Mouse (Mus musculus) liver, adult 2 months (tissue): ENCODE measurements around the gene Adh1. TPM values are rescaled to one million over a fixed set of nuclear protein-coding genes. Genes with fewer than 3 reads are reported as not detected.

Source experiments
- DNase-seq: peaks from one replicate; pipeline ENCODE4 v3.0.0-alpha.2; 2011; ENCODE audit warnings: low read depth, low spot score; ENCODE audit errors: extremely low read depth
- H3K27ac ChIP-seq: fragments of 200-500 bp; replicated peaks from 2 replicates; pipeline ENCODE4 v1.5.1; 2012; ENCODE audit warnings: low read depth, mild to moderate bottlenecking, control low read depth, inconsistent platforms, low read length; ENCODE audit not compliant: insufficient read depth
- H3K27me3 ChIP-seq: fragments of 200-500 bp; 2 replicates; pipeline ENCODE4 v1.6.1; 2012; ENCODE audit warnings: mild to moderate bottlenecking, moderate library complexity, low read length, inconsistent platforms; ENCODE audit not compliant: control insufficient read depth, insufficient read depth
- H3K36me3 ChIP-seq: fragments of 200-500 bp; 2 replicates; pipeline ENCODE4 v1.6.1; 2012; ENCODE audit warnings: low read length, inconsistent platforms; ENCODE audit not compliant: control insufficient read depth, insufficient read depth
- H3K4me1 ChIP-seq: fragments of 200-500 bp; 2 replicates; pipeline ENCODE4 v1.6.1; 2011; ENCODE audit warnings: low read length; ENCODE audit not compliant: control insufficient read depth, insufficient read depth
- H3K4me3 ChIP-seq: fragments of 200-500 bp; 2 replicates; pipeline ENCODE4 v1.5.1; 2011; ENCODE audit warnings: low read depth, mild to moderate bottlenecking, control low read depth, low read length, moderate library complexity; ENCODE audit not compliant: insufficient read depth
- H3K79me2 ChIP-seq: fragments of 200-500 bp; 2 replicates; pipeline ENCODE4 v1.6.1; 2012; ENCODE audit warnings: inconsistent platforms, mild to moderate bottlenecking, low read length, moderate library complexity; ENCODE audit not compliant: control insufficient read depth, insufficient read depth
- H3K9ac ChIP-seq: fragments of 200-500 bp; 2 replicates; pipeline ENCODE4 v1.6.1; 2012; ENCODE audit warnings: low read depth, mild to moderate bottlenecking, control low read depth, inconsistent platforms, low read length
- CTCF ChIP-seq: fragments of 200-500 bp; IDR thresholded peaks from 2 replicates; pipeline ENCODE4 v1.5.1; 2011; ENCODE audit warnings: low read depth, low read length, control low read depth
- POLR2A ChIP-seq: fragments of 200-500 bp; IDR thresholded peaks from 2 replicates; pipeline ENCODE4 v1.6.1; 2011; ENCODE audit warnings: low read length, control low read depth; ENCODE audit not compliant: insufficient read depth; ENCODE audit errors: extremely low read depth
- whole genome bisulfite sequencing: fragments of 180-500 bp; shearing (Covaris S2); methylation state at CpG from one replicate; pipeline ENCODE4 v1.1.7; 2018; 5-methylcytosine and 5-hydroxymethylcytosine counted together
- polyA plus RNA-seq: library from polyadenylated mRNA; depleted of rRNA; stranded (reverse); fragments of >200 nt; gene quantifications from 2 replicates; pipeline ENCODE4 v1.2.3, GENCODE M21; 2012
- total RNA-seq: library from RNA; depleted of rRNA; stranded (reverse); fragments of >200 nt; gene quantifications from 2 replicates; pipeline ENCODE4 v1.2.3, GENCODE M21; 2014

The Adh1 gene
- total and polyA plus RNA-seq, 2 experiments, result 3,191 to 3,373 TPM

GRCm38 (mm10) chr3:138221116-138221515 lies 39.7 kb upstream of the Adh1 start:
- no peak overlapping the region for H3K9ac ChIP-seq
- H3K4me1 ChIP-seq, result peaks cover 25% of the 10 kb centered on the region

GRCm38 (mm10) chr3:138222511-138222910 lies 38.3 kb upstream of the Adh1 start:
- H3K9ac ChIP-seq, result peak overlapping the region; percentile 33; the same call in 1 of the 2 replicates
- H3K4me3 ChIP-seq, result no peak overlapping the region
- no peaks in the 10 kb centered on the region for H3K27me3 ChIP-seq
- no peak for TF ChIP-seq POLR2A
- 0 out of 2 replicates have a peak, but pooled peaks have one; percentile 8 for TF ChIP-seq CTCF
- DNase-seq, result peak; percentile 80
- WGBS, result 17% methylated on average over 4 of the region's 4 CpGs
- H3K4me1 ChIP-seq, result peaks cover 30% of the 10 kb centered on the region
- no peaks in the 10 kb centered on the region for H3K36me3 ChIP-seq
- H3K79me2 ChIP-seq, result no peaks in the 10 kb centered on the region
- H3K27ac ChIP-seq, result peak overlapping the region; percentile 80

More at GRCm38 (mm10) chr3:138221116-138221515, 39.7 kb upstream of the Adh1 start:
- 41% methylated on average over 11 of the region's 11 CpGs for WGBS
- TF ChIP-seq CTCF (no peak), POLR2A (no peak)
- H3K27me3 ChIP-seq, result no peaks in the 10 kb centered on the region
- H3K79me2 ChIP-seq, result no peaks in the 10 kb centered on the region
- H3K4me3 ChIP-seq, result no peak overlapping the region
- peak; percentile 67 for DNase-seq
- H3K27ac ChIP-seq, result no peak overlapping the region
- no peaks in the 10 kb centered on the region for H3K36me3 ChIP-seq

- Histone ChIP-seq H3K27ac (peak overlapping the region; percentile 80), H3K79me2 (no peaks in the 10 kb centered on the region), H3K9ac (peak overlapping the region; percentile 33), H3K27me3 (no peaks in the 10 kb centered on the region), H3K4me1 (peaks cover 34% of the 10 kb centered on the region), H3K36me3 (no peaks in the 10 kb centered on the region), H3K4me3 (no peak overlapping the region)
- no peak for TF ChIP-seq POLR2A
- TF ChIP-seq CTCF, result peak; percentile 63
- DNase-seq, result peak; percentile 91
- WGBS, result 16% methylated on average over 5 of the region's 5 CpGs
These were observed 37.8 kb upstream of the Adh1 start for GRCm38 (mm10) chr3:138222952-138223351.

- Histone ChIP-seq H3K27me3 (no peaks in the 10 kb centered on the region), H3K4me1 (peaks cover 40% of the 10 kb centered on the region), H3K79me2 (no peaks in the 10 kb centered on the region), H3K27ac (peak overlapping the region; percentile 99), H3K4me3 (no peak overlapping the region), H3K36me3 (peaks cover 10% of the 10 kb centered on the region), H3K9ac (peak overlapping the region; percentile 4; the same call in 1 of the 2 replicates)
- TF ChIP-seq POLR2A (no peak), CTCF (no peak)
- DNase-seq, result peak; percentile 85
- 39% methylated on average over 13 of the region's 13 CpGs for WGBS
These were observed 36.3 kb upstream of the Adh1 start for GRCm38 (mm10) chr3:138224363-138224954.

GRCm38 (mm10) chr3:138225331-138225730 lies 35.5 kb upstream of the Adh1 start:
- no peak overlapping the region for H3K4me3 ChIP-seq
- H3K27ac ChIP-seq, result peak overlapping the region; percentile 99
- TF ChIP-seq POLR2A, result no peak
- no peak for TF ChIP-seq CTCF
- no peaks in the 10 kb centered on the region for H3K27me3 ChIP-seq
- DNase-seq, result peak; percentile 61
- peak overlapping the region; percentile 68 for H3K9ac ChIP-seq
- peaks cover 45% of the 10 kb centered on the region for H3K4me1 ChIP-seq
- peaks cover 17% of the 10 kb centered on the region for H3K36me3 ChIP-seq
- WGBS, result 46% methylated on average over 6 of the region's 7 CpGs
- peaks cover 2% of the 10 kb centered on the region; the same call in 1 of the 2 replicates for H3K79me2 ChIP-seq

GRCm38 (mm10) chr3:138225853-138226252 lies 34.9 kb upstream of the Adh1 start:
- Histone ChIP-seq H3K4me1 (peaks cover 50% of the 10 kb centered on the region), H3K27me3 (no peaks in the 10 kb centered on the region), H3K27ac (peak overlapping the region; percentile 99), H3K79me2 (peaks cover 3% of the 10 kb centered on the region; the same call in 1 of the 2 replicates), H3K4me3 (no peak overlapping the region), H3K9ac (peak overlapping the region; percentile 72), H3K36me3 (peaks cover 20% of the 10 kb centered on the region)
- TF ChIP-seq CTCF, result no peak
- no peak for TF ChIP-seq POLR2A
- 19% methylated on average over 7 of the region's 7 CpGs for WGBS
- peak; percentile 99 for DNase-seq
